Mouse (Mus musculus) thymus, adult 2 months (tissue): Measurements from ENCODE around the gene Hand2.

ENCODE experiments used
- CTCF ChIP-seq: fragments of 200-500 bp; IDR thresholded peaks from 2 replicates; pipeline ENCODE4 v1.5.1; 2012; ENCODE audit warnings: mild to moderate bottlenecking, control low read depth, low read length, moderate library complexity, borderline replicate concordance; ENCODE audit not compliant: control insufficient read depth, poor library complexity, insufficient read depth; ENCODE audit errors: extremely low read depth
- POLR2A ChIP-seq: fragments of 200-500 bp; IDR thresholded peaks from 2 replicates; pipeline ENCODE4 v1.6.1; 2012; ENCODE audit warnings: mild to moderate bottlenecking, low read length, control low read depth, moderate library complexity; ENCODE audit not compliant: control insufficient read depth, poor library complexity, insufficient read depth; ENCODE audit errors: extremely low read depth

- TF ChIP-seq POLR2A: no peak
- no peak for TF ChIP-seq CTCF
Observed at GRCm38 (mm10) chr8:57342386-57343090, 21.8 kb downstream of the Hand2 start.
